Mouse (Mus musculus): ENCODE data around the gene Xrcc1. TPM values are rescaled to one million over a fixed set of nuclear protein-coding genes. Genes with fewer than 3 reads are reported as not detected.

Xrcc1 gene
- 53.1 TPM for total RNA-seq (2023)

DNA sequence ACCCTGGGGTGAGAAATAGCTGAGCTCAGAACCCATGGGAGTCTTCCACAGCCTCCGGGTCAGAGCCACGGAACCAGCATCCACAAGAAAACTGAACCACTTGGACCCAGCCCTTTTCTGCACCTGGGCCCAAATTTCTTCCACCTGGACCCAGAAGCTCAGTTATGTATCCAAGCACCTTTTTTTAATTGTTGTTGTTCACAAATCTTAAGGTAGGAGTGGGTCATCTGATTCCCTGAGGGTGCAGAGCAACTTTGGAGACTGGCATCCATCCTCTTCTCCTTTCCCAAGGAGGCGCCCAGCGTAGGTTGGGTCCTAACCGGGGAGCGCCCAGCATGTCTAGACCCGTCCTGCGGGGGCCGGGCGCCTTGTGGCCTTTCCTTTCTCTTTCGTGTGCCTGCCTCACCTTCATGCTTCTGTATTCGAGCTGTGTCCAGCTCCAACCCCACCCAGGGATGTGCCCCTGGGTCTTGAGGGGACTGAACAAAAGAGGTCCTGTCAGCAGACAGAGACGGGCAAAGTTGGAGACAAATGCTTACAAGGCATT, at the start of gene Xrcc1, which contains the start of gene Pinlyp:
Gene Xrcc1 (plus strand): TSS at position 222 of the 547 bp plus-strand sequence.
Gene Pinlyp (minus strand): TSS at position 51 of the 547 bp plus-strand sequence.

DNA sequence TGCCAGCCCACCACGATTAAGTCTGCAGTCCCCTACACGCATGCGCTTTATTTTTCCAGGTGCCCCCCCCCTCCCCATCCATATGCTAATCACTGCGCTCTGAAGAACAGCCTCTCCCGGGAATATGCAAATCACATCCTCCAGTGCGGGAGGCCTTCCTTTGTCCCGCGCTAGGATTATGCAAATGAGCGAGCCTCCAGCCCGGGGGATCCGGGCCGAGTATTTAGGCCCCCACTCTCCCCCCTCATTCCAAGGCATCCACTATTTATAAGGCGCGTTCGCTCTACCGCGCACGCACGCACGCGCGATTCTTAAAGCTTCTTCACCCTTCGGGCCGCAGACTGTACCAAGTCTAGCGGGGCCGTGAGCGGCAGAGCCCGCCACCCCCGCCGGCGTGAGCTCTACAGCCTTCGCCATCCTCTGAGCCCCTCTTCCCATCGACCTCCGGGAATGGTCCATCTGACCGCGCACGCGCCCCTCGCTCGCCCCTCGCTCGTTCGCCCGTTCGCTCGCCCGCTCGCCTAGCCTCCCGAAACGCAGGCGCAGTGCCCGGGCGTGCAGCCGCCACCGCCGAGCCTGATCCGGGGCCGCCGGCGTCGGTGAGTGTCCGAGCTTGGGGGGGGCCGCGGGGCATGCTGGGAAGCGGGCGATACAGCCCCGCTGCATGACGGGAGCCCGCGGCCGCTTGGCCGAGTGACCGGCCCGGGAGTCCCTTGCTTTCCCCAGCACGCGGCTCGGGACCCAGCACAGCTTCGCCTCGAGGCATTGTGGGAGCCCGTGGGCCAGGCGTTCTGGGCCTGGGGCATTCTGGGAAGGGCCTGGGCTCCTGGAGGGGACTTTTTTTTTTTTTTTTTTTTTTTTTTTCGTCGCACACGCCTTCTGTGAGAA, 39.0 kb upstream of the Xrcc1 start, which contains the start of gene Zfp428:
Gene Zfp428 (plus strand): TSS at position 169 of the 888 bp plus-strand sequence.

DNA sequence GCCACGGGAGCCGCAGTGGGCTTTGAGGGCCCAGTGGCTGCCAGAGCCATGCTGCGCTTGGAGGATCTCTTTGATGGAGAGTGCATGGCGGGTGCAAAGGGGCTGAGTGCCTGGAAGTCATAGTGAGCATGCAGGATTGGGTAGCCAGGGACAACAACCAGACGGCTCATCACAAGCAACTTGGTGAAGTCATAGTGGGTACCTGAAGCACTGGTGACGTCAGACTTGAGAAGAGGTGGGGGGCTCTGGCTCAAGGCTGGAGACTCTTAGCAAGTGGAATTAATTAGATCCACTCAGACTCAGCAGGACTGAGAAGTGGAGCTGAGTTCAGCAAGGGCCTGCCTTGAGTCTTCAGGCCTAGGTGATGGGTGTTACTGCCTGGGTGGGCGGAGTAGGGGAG, 33.7 kb upstream of the Xrcc1 start, which contains the start of gene AC161166.1:
Gene AC161166.1 (minus strand): TSS at position 101 of the 400 bp plus-strand sequence.

DNA sequence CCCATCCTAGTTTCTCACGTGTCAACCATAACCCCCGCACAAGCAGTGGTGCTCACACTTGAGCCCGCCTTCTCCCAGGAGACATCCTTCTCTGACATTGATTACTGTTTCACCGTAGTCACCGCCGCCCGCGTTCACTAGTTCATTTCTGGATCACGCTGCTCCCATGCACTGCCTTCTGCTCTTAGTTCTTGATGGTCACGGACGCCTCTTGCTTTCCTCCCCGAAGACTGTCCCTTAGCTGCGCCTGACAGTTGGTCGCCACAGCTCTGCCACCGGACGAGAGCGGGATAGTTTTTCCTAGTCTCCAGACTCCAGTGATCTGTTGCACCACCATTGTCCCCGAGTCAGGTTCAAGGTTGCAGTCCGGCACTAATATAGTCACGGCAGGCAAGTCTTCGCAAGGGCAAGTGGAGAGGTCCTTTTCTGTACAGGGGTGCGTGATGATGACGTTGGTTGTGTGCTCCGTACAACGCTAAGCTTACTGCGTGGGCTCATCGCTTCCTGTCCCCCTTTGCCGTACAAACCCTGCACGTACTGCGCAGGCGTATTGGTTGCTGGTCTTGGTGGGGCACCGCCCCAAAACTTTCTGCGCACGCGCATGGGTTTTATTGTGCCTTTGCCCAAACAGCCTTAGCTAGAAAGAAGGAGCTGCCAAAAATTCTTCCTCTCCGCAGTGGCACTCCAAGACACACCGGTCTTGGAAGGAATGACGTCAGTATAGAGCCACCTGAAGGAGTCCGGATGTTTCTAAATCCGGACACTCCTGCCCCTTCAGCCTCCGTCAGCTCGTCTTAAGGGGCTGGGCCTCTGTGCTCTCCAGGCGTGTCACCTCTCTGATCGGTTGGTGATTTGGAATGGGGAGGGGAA, 15.8 kb upstream of the Xrcc1 start, which contains the start of gene Irgq:
Gene Irgq (plus strand): TSS at position 628 of the 870 bp plus-strand sequence.

DNA sequence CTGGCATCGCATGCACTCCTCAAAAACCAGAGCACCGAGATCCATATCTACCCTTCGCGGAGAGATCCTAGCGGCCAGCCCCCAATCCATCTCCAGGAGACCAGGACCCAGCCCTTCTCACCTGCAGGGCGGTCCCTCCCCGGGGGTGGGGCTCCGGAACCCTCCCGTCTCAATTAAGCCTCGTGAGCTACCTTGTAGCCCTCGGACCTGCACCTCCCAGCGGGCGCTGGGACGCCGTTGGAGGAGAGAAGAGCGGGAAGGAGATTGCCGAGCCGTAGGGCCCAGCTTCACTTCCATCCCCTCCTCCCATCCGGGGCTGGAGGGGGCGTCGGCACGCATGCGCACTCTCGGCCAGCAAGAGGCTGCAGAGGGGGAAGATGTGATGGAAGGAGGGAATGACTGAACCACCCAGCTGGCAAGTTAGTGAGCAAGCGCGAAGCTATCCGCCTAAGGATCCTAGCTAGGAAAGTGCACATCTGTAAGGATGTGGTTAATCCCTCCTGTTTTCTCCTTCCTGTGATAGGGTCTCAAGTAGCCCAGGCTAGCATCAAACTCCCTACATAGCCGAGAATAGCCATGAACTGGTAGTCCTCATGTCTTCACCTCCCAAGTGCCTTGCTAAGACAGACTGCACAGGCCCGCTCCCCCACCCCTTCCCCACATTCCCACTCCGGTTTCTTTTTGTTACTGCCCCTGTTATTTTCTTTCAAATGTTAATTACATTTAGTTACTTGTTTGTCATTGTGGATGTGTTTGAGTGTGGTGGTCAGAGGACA, 41.4 kb downstream of the Xrcc1 start, which contains the start of the genes Ethe1 and Zfp575:
Gene Ethe1 (plus strand): TSS at position 214 of the 776 bp plus-strand sequence.
Gene Zfp575 (minus strand): TSS at position 312 of the 776 bp plus-strand sequence.

DNA sequence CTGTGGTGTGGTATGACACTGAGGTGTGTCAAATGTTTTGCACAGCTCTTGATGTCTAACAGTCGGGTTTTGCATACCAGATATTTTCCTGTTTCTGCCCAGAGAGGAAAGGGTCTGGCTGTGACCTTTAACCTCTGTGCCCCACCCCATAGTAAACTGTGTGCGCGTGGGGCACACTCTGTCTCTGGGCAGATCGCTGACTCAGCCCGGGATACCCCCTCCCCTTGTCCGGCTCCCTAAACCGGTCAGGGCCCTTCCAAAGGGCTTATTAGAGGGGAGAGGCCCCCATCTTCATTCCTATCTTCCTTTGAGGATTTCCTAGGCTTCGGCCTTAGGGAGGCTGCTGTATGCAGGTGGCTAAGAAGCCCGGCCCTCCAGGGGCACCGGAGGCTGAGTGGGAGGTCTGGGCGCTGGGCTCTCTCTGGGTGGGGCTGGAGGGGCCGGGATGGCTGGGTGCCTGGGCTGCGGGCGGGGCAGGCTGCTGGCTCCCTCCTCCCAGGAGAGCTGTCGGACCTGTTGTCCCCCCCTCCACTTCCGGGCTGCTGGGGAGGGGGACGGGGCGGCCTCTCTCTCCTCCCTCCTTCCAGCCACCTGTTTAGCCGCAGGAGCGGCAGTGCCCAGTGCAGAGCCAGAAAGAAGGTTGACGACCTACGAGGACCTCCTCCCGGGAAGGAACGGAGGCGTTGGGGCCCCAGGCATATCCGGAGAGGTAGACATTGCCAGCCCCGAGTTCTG, 64.2 kb downstream of the Xrcc1 start, which contains the start of gene Phldb3:
Gene Phldb3 (plus strand): TSS at position 620 of the 735 bp plus-strand sequence.

Other genes starting within 250 kb of the Xrcc1 start
- gene Zfp61, start 245.1 kb upstream of the Xrcc1 start, total RNA-seq (2023) = 11.3 TPM
- gene Zfp94, start 229.6 kb upstream of the Xrcc1 start, total RNA-seq (2023) = 5.2 TPM
- gene Tescl, start 212.4 kb upstream of the Xrcc1 start, total RNA-seq (2023) = not detected
- gene Lypd5, start 197.1 kb upstream of the Xrcc1 start, total RNA-seq (2023) = not detected
- gene Kcnn4, start 176.0 kb upstream of the Xrcc1 start, total RNA-seq (2023) = 205 TPM
- 135 TPM for gene Smg9, start 146.7 kb upstream of the Xrcc1 start, total RNA-seq (2023)
- gene Irgc1, start 94.0 kb upstream of the Xrcc1 start, total RNA-seq (2023) = 4.3 TPM
- 204 TPM for gene Plaur, start 83.8 kb upstream of the Xrcc1 start, total RNA-seq (2023)
- 0.44 TPM for gene Cadm4, start 64.3 kb upstream of the Xrcc1 start, total RNA-seq (2023)
- 1.4 TPM for gene Zfp428, start 39.3 kb upstream of the Xrcc1 start, total RNA-seq (2023)
- not detected for gene AC161166.1, start 33.8 kb upstream of the Xrcc1 start, total RNA-seq (2023)
- gene Irgq, start 15.6 kb upstream of the Xrcc1 start, total RNA-seq (2023) = 12.2 TPM
- not detected for gene Pinlyp, start 171 bp upstream of the Xrcc1 start, total RNA-seq (2023)
- gene Ethe1, start 41.3 kb downstream of the Xrcc1 start, total RNA-seq (2023) = 6.9 TPM
- not detected for gene Zfp575, start 41.4 kb downstream of the Xrcc1 start, total RNA-seq (2023)
- 8.3 TPM for gene Phldb3, start 64.5 kb downstream of the Xrcc1 start, total RNA-seq (2023)
- 0.35 TPM for gene Lypd3, start 90.3 kb downstream of the Xrcc1 start, total RNA-seq (2023)
- not detected for gene Tex101, start 130.4 kb downstream of the Xrcc1 start, total RNA-seq (2023)
- gene BC049730, start 163.0 kb downstream of the Xrcc1 start, total RNA-seq (2023) = not detected
- gene Gm4763, start 180.6 kb downstream of the Xrcc1 start, total RNA-seq (2023) = not detected
- 1.5 TPM for gene Cd177, start 214.0 kb downstream of the Xrcc1 start, total RNA-seq (2023)
- gene Ceacam10, start 230.9 kb downstream of the Xrcc1 start, total RNA-seq (2023) = not detected